Mouse (Mus musculus): ENCODE measurements around the gene Adarb2. TPM values are rescaled to one million over a fixed set of nuclear protein-coding genes. Genes with fewer than 3 reads are reported as not detected.
A peak's percentile ranks its signal among the peaks of the same experiment; 100 is the strongest.
"Not testable (repeated sequence)": the region's sequence is repeated elsewhere in the genome, so short reads cannot be mapped to it uniquely, and the experiment has no call there.

The Adarb2 gene
- polyA plus RNA-seq, 1 experiment from 2014 or later = 6.9 TPM

- 79% methylated on average over 7 of the region's 7 CpGs for WGBS
- no peak for ATAC-seq
- H3K27me3 ChIP-seq (replicated peaks; ENCODE audit: control insufficient read depth, insufficient read depth, low read length) = no peaks in the 10 kb centered on the region
Measured at GRCm38 (mm10) chr13:8587447-8587846, 384.8 kb downstream of the Adarb2 start.

GRCm38 (mm10) chr13:8590460-8590859, 387.8 kb downstream of the Adarb2 start:
- 36% methylated on average over 3 of the region's 3 CpGs for WGBS
- no peak overlapping the region for H3K9ac ChIP-seq (ENCODE audit: low read length)
- H3K4me1 ChIP-seq (ENCODE audit: control insufficient read depth, insufficient read depth, low read length) = no peaks in the 10 kb centered on the region
- no peak overlapping the region for H3K27ac ChIP-seq (ENCODE audit: low read depth, low read length)
- DNase-seq (ENCODE audit: low spot score) = peak; percentile 44
- no peak for ATAC-seq
- no peaks in the 10 kb centered on the region for H3K9me3 ChIP-seq (replicated peaks; ENCODE audit: control insufficient read depth, low read length)
- no peak overlapping the region for H3K4me2 ChIP-seq (ENCODE audit: low read length)
- H3K4me3 ChIP-seq (ENCODE audit: low read depth, low read length) = no peak overlapping the region
- H3K27me3 ChIP-seq (replicated peaks; ENCODE audit: control insufficient read depth, insufficient read depth, low read length) = no peaks in the 10 kb centered on the region
- no peaks in the 10 kb centered on the region for H3K36me3 ChIP-seq (ENCODE audit: control insufficient read depth, insufficient read depth, low read length)

More at GRCm38 (mm10) chr13:8587447-8587846, 384.8 kb downstream of the Adarb2 start:
- H3K9me3 ChIP-seq (replicated peaks; ENCODE audit: control insufficient read depth, low read length) = no peaks in the 10 kb centered on the region
- no peak overlapping the region for H3K9ac ChIP-seq (ENCODE audit: low read length)
- no peaks in the 10 kb centered on the region for H3K36me3 ChIP-seq (ENCODE audit: control insufficient read depth, insufficient read depth, low read length)
- no peak for DNase-seq (ENCODE audit: low spot score)
- H3K4me2 ChIP-seq (ENCODE audit: low read length) = no peak overlapping the region
- no peaks in the 10 kb centered on the region for H3K4me1 ChIP-seq (ENCODE audit: control insufficient read depth, insufficient read depth, low read length)
- H3K27ac ChIP-seq (ENCODE audit: low read depth, low read length) = no peak overlapping the region
- H3K4me3 ChIP-seq (ENCODE audit: low read depth, low read length) = no peak overlapping the region

GRCm38 (mm10) chr13:8596977-8597646, 394.4 kb downstream of the Adarb2 start:
- ATAC-seq (peak; percentile 69; the same call in 1 of the 2 replicates), DNase-seq (ENCODE audit: low spot score) (peak; percentile 54)
- Histone ChIP-seq H3K4me3 (ENCODE audit: low read depth, low read length) (no peak overlapping the region), H3K4me1 (ENCODE audit: control insufficient read depth, insufficient read depth, low read length) (no peaks in the 10 kb centered on the region), H3K27ac (ENCODE audit: low read depth, low read length) (no peak overlapping the region), H3K36me3 (ENCODE audit: control insufficient read depth, insufficient read depth, low read length) (no peaks in the 10 kb centered on the region), H3K27me3 (replicated peaks; ENCODE audit: control insufficient read depth, insufficient read depth, low read length) (no peaks in the 10 kb centered on the region), H3K9ac (ENCODE audit: low read length) (no peak overlapping the region), H3K4me2 (ENCODE audit: low read length) (no peak overlapping the region), H3K9me3 (replicated peaks; ENCODE audit: control insufficient read depth, low read length) (no peaks in the 10 kb centered on the region)
- WGBS = 67% methylated on average over 4 of the region's 4 CpGs

GRCm38 (mm10) chr13:8597647-8598017, 395.0 kb downstream of the Adarb2 start:
- Histone ChIP-seq H3K9me3 (replicated peaks; ENCODE audit: control insufficient read depth, low read length) (no peaks in the 10 kb centered on the region), H3K27ac (ENCODE audit: low read depth, low read length) (no peak overlapping the region), H3K36me3 (ENCODE audit: control insufficient read depth, insufficient read depth, low read length) (no peaks in the 10 kb centered on the region), H3K4me3 (ENCODE audit: low read depth, low read length) (no peak overlapping the region), H3K9ac (ENCODE audit: low read length) (no peak overlapping the region), H3K4me1 (ENCODE audit: control insufficient read depth, insufficient read depth, low read length) (no peaks in the 10 kb centered on the region), H3K27me3 (replicated peaks; ENCODE audit: control insufficient read depth, insufficient read depth, low read length) (no peaks in the 10 kb centered on the region), H3K4me2 (ENCODE audit: low read length) (no peak overlapping the region)
- 58% methylated on average over 6 of the region's 6 CpGs for WGBS
- DNase-seq (ENCODE audit: low spot score) = peak; percentile 75
- peak; percentile 84 for ATAC-seq

GRCm38 (mm10) chr13:8605645-8606044, 403.0 kb downstream of the Adarb2 start:
- 93% methylated on average over 2 of the region's 2 CpGs for WGBS
- no peak overlapping the region for H3K4me3 ChIP-seq (ENCODE audit: low read depth, low read length)

GRCm38 (mm10) chr13:8608040-8608439, 405.4 kb downstream of the Adarb2 start:
- H3K4me1 ChIP-seq (ENCODE audit: control insufficient read depth, insufficient read depth, low read length) = no peaks in the 10 kb centered on the region

More at GRCm38 (mm10) chr13:8605645-8606044, 403.0 kb downstream of the Adarb2 start:
- ATAC-seq = no peak
- Histone ChIP-seq H3K27ac (ENCODE audit: low read depth, low read length) (no peak overlapping the region), H3K9me3 (replicated peaks; ENCODE audit: control insufficient read depth, low read length) (no peaks in the 10 kb centered on the region), H3K4me2 (ENCODE audit: low read length) (no peak overlapping the region), H3K4me1 (ENCODE audit: control insufficient read depth, insufficient read depth, low read length) (no peaks in the 10 kb centered on the region), H3K27me3 (replicated peaks; ENCODE audit: control insufficient read depth, insufficient read depth, low read length) (no peaks in the 10 kb centered on the region), H3K36me3 (ENCODE audit: control insufficient read depth, insufficient read depth, low read length) (no peaks in the 10 kb centered on the region), H3K9ac (ENCODE audit: low read length) (no peak overlapping the region)
- no peak for DNase-seq (ENCODE audit: low spot score)

GRCm38 (mm10) chr13:8608918-8609317, 406.3 kb downstream of the Adarb2 start:
- not testable (repeated sequence) for H3K4me2 ChIP-seq (ENCODE audit: low read length); H3K36me3 ChIP-seq (ENCODE audit: control insufficient read depth, insufficient read depth, low read length); H3K9ac ChIP-seq (ENCODE audit: low read length)

More at GRCm38 (mm10) chr13:8608040-8608439, 405.4 kb downstream of the Adarb2 start:
- DNase-seq (ENCODE audit: low spot score) = no peak
- ATAC-seq = no peak
- Histone ChIP-seq H3K9me3 (replicated peaks; ENCODE audit: control insufficient read depth, low read length) (no peaks in the 10 kb centered on the region), H3K27ac (ENCODE audit: low read depth, low read length) (no peak overlapping the region), H3K4me2 (ENCODE audit: low read length) (no peak overlapping the region), H3K4me3 (ENCODE audit: low read depth, low read length) (no peak overlapping the region), H3K9ac (ENCODE audit: low read length) (no peak overlapping the region), H3K36me3 (ENCODE audit: control insufficient read depth, insufficient read depth, low read length) (no peaks in the 10 kb centered on the region), H3K27me3 (replicated peaks; ENCODE audit: control insufficient read depth, insufficient read depth, low read length) (no peaks in the 10 kb centered on the region)
- 83% methylated on average over 12 of the region's 12 CpGs for WGBS

GRCm38 (mm10) chr13:8610956-8611355, 408.3 kb downstream of the Adarb2 start:
- H3K4me3 ChIP-seq (ENCODE audit: low read depth, low read length) = no peak overlapping the region
- no peak overlapping the region for H3K27ac ChIP-seq (ENCODE audit: low read depth, low read length)
- H3K27me3 ChIP-seq (replicated peaks; ENCODE audit: control insufficient read depth, insufficient read depth, low read length) = no peaks in the 10 kb centered on the region
- ATAC-seq = no peak
- WGBS = 75% methylated on average over 8 of the region's 8 CpGs
- DNase-seq (ENCODE audit: low spot score) = no peak
- H3K4me1 ChIP-seq (ENCODE audit: control insufficient read depth, insufficient read depth, low read length) = no peaks in the 10 kb centered on the region
- H3K9ac ChIP-seq (ENCODE audit: low read length) = no peak overlapping the region
- no peaks in the 10 kb centered on the region for H3K9me3 ChIP-seq (replicated peaks; ENCODE audit: control insufficient read depth, low read length)
- H3K4me2 ChIP-seq (ENCODE audit: low read length) = no peak overlapping the region
- H3K36me3 ChIP-seq (ENCODE audit: control insufficient read depth, insufficient read depth, low read length) = no peaks in the 10 kb centered on the region

More at GRCm38 (mm10) chr13:8608918-8609317, 406.3 kb downstream of the Adarb2 start:
- not testable (repeated sequence) for DNase-seq (ENCODE audit: low spot score); H3K27me3 ChIP-seq (replicated peaks; ENCODE audit: control insufficient read depth, insufficient read depth, low read length); H3K4me1 ChIP-seq (ENCODE audit: control insufficient read depth, insufficient read depth, low read length); ATAC-seq; H3K9me3 ChIP-seq (replicated peaks; ENCODE audit: control insufficient read depth, low read length); H3K27ac ChIP-seq (ENCODE audit: low read depth, low read length); H3K4me3 ChIP-seq (ENCODE audit: low read depth, low read length)
- 88% methylated on average over 6 of the region's 6 CpGs for WGBS

GRCm38 (mm10) chr13:8612618-8613391, 410.1 kb downstream of the Adarb2 start:
- Histone ChIP-seq H3K27me3 (replicated peaks; ENCODE audit: control insufficient read depth, insufficient read depth, low read length) (no peaks in the 10 kb centered on the region), H3K9ac (ENCODE audit: low read length) (no peak overlapping the region), H3K9me3 (replicated peaks; ENCODE audit: control insufficient read depth, low read length) (no peaks in the 10 kb centered on the region), H3K4me3 (ENCODE audit: low read depth, low read length) (no peak overlapping the region), H3K4me2 (ENCODE audit: low read length) (no peak overlapping the region), H3K36me3 (ENCODE audit: control insufficient read depth, insufficient read depth, low read length) (no peaks in the 10 kb centered on the region), H3K27ac (ENCODE audit: low read depth, low read length) (no peak overlapping the region), H3K4me1 (ENCODE audit: control insufficient read depth, insufficient read depth, low read length) (no peaks in the 10 kb centered on the region)
- ATAC-seq (no peak), DNase-seq (ENCODE audit: low spot score) (no peak)
- WGBS = 77% methylated on average over 14 of the region's 14 CpGs
